Mouse (Mus musculus) limb, embryonic 10.5 days (tissue): Measurements from ENCODE around the gene Lingo3. TPM values are rescaled to one million over a fixed set of nuclear protein-coding genes. Genes with fewer than 3 reads are reported as not detected.
A peak's percentile ranks its signal among the peaks of the same experiment; 100 is the strongest.

Experiments
- DNase-seq: peaks from one replicate; pipeline ENCODE4 v3.0.0-alpha.2; 2017; ENCODE audit warnings: low spot score
- H3K27ac ChIP-seq: fragments of 300-500 bp; sonication (generic); 2 replicates; pipeline ENCODE4 v1.5.1; 2016; ENCODE audit warnings: mild to moderate bottlenecking
- H3K27me3 ChIP-seq: fragments of 300-500 bp; sonication (generic); 2 replicates; pipeline ENCODE4 v1.6.1; 2016; ENCODE audit warnings: low read depth, mild to moderate bottlenecking; ENCODE audit not compliant: poor library complexity, severe bottlenecking
- H3K36me3 ChIP-seq: fragments of 300-500 bp; sonication (generic); 2 replicates; pipeline ENCODE4 v1.6.1; 2016; ENCODE audit warnings: mild to moderate bottlenecking, moderate library complexity
- H3K4me1 ChIP-seq: fragments of 300-500 bp; sonication (generic); 2 replicates; pipeline ENCODE4 v1.6.1; 2016
- H3K4me3 ChIP-seq: fragments of 300-500 bp; sonication (generic); 2 replicates; pipeline ENCODE4 v1.5.1; 2016; ENCODE audit warnings: mild to moderate bottlenecking, moderate library complexity
- H3K9me3 ChIP-seq: fragments of 300-500 bp; sonication (generic); replicated peaks from 2 replicates; pipeline ENCODE4 v1.6.1; 2016; ENCODE audit warnings: mild to moderate bottlenecking
- WGBS: fragments of 180-500 bp; shearing (Covaris S2); methylation state at CpG from one replicate; pipeline ENCODE4 v1.1.7; 2016; 5-methylcytosine and 5-hydroxymethylcytosine counted together
- polyA plus RNA-seq: library from polyadenylated mRNA; unstranded; fragments of >200 nt; fragmentation: Nextera tagmentation; extraction: Ambion mirVana; gene quantifications from 2 replicates; pipeline ENCODE4 v1.2.1, GENCODE M21; 2016

Lingo3 gene
- polyA plus RNA-seq, 1 experiment from 2014 or later = 0.60 TPM

DNA sequence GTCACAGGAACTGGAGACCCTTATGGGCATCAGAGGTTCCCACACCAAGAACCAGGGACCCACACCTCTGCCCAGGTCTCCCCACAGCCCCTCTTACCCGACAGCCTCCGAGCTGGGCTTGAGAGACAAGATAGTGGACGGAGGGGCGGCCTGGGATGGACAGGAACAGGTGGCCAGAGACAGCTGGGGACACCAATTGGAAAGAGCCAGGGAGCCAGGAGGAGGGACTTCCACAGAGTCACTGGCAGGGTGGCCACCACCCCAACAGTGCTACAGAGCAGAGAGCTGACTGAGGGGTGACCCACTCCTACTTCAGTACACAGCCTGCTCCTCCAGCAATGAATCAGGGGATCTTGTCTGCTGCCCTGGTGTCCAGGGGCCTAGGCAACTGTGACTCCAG, 30.5 kb downstream of the Lingo3 start, which contains the start of gene Jsrp1:
Gene Jsrp1, minus strand, starts transcription at position 133 of the 400 bp plus-strand sequence.
- no peak for DNase-seq
- peaks cover 19% of the 10 kb centered on the region for H3K4me1 ChIP-seq
- H3K36me3 ChIP-seq = no peaks in the 10 kb centered on the region
- no peak within 1 kb of the TSS for H3K4me3 ChIP-seq
- no peaks in the 10 kb centered on the region for H3K9me3 ChIP-seq
- WGBS = 79% methylated on average over 4 of the region's 4 CpGs
- H3K27ac ChIP-seq = no peak within 1 kb of the TSS
- peaks cover 42% of the 10 kb centered on the region for H3K27me3 ChIP-seq

DNA sequence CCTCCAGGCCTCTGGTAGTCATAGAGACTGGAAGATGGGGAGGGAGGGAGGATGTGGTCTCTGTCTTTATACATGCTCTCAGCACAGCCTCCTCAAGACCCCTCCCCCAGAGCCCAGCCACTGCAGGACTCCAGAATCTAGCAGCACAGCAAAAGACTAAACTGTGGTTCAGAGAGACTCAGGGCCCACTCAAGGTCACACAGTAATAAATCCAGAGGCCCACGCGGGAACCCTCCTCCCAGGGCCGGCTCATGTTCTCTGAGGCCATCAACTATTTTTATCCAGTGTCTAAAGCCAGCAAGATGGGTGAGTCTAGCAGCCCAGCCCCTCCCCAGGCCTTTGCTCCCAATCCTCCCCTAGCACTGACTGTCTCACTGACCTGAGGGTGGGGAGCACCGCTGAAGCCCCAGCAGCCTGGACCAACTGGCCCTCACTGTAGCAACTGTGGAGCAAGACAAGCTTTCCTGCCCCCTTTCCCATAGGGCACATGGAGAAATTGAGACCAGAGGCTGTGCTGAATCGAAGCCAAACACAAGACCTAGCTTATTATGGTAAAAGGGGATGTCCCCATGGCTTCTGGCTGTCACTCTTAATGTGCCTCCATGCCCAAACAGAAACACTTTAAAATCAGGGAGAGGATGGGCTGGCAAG, 31.3 kb downstream of the Lingo3 start:
- 64% methylated on average over 5 of the region's 5 CpGs for WGBS
- DNase-seq = no peak
- H3K4me1 ChIP-seq = peaks cover 28% of the 10 kb centered on the region
- H3K27ac ChIP-seq = no peak overlapping the region
- H3K36me3 ChIP-seq = no peaks in the 10 kb centered on the region
- H3K4me3 ChIP-seq = no peak overlapping the region
- peaks cover 50% of the 10 kb centered on the region for H3K27me3 ChIP-seq
- no peaks in the 10 kb centered on the region for H3K9me3 ChIP-seq

DNA sequence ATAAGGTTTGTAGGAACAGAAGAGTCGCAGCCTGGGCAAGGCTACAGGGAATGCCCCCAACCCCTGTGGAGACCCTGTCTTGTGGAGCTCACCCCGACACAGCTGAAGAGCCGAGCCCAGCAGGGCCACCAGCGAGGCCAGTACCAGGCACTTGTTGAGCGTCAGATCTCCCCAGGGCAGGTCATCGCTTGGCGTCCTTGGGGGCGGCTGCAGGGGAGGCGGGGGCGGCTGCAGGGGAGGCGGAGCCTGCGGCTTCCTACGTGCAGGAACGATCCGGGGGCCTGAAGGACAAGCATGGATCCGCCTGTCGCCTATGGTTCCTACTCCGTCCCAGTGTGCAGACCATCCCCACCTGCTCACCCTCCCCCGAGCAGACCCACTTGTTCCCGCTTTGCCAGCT, 33.8 kb downstream of the Lingo3 start:
- WGBS = 4% methylated on average over 20 of the region's 20 CpGs
- Histone ChIP-seq H3K4me1 (peaks cover 52% of the 10 kb centered on the region), H3K27me3 (peaks cover 67% of the 10 kb centered on the region), H3K4me3 (peak overlapping the region; percentile 38), H3K36me3 (peaks cover 18% of the 10 kb centered on the region), H3K9me3 (no peaks in the 10 kb centered on the region), H3K27ac (peak overlapping the region; percentile 44; the same call in 1 of the 2 replicates)
- no peak for DNase-seq

DNA sequence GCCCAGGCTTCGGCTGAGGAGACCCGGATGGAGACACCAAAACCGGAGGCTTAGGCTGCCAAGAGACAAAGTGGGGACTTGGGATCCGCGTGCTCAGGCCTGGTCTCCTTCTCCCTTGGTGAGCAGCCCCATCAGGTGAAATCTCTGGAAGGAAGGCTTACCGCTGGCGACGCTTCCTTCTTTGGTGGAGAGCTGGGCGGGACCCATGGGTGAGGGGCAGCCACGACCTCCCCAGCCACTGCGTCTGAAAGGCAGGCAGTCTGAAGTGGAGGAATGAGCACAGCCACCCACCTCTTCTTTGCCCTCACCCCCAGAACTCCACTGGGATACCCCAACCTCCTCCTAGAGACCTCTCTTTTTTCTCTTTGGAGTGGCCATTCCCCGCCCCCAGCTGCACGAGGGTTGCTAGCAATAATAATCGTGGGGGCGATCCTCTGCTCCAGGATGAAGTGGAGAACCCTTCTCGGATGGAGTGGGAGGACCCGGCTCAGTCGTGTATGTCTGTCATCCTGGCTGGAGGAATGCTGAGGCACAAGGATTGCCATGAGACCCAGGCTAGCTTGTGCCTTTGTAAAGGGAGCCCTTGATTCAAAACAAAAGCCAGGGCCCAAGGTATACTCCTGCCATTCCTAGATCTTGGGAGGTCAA, 34.7 kb downstream of the Lingo3 start:
- H3K9me3 ChIP-seq = no peaks in the 10 kb centered on the region
- H3K27me3 ChIP-seq = peaks cover 67% of the 10 kb centered on the region
- DNase-seq = no peak
- H3K4me3 ChIP-seq = peak overlapping the region; percentile 71
- 9% methylated on average over 18 of the region's 18 CpGs for WGBS
- peaks cover 28% of the 10 kb centered on the region for H3K36me3 ChIP-seq
- H3K27ac ChIP-seq = peak overlapping the region; percentile 54
- peaks cover 60% of the 10 kb centered on the region for H3K4me1 ChIP-seq

DNA sequence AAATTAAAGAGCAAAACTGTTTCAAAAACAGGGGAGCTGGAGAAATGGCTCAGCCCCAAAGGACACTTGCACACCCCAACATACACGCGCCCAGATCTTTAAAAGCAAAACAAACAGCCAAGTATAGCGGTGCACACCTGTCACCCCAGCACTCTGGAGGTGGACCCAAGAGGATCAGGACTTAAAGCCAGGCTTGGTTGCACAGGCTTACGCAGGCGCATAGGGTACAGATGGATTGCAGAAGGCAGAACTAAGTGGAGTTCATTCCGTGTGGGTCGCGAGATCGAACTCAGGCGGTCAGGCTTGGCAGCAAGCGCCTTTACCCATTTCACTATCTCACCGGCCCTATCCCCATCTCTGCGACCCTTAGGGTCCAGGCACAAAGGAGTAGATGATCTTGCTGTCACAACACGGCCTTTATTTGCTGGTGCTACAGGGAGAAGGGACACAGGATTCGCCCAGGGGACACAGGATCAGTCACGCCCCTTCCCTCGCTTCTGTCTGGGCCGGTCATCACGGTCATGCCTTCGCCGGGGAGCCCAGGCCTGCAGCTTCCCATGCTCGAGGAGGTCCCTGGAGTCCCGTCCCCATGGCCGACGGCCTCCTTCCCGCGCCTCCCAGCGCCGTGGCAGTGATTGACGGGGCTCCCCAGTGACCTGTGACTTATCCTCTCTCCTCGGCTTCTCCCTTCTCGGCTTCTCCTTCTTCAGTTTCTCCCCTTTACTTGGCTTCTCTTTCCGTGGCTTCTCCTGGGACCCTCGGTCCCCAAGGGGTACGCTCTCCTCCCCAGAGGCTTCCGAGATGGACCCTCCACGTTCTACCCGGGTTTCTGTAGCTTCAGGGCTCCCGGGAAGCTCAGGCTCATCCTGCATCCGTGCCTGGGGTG, 35.5 kb downstream of the Lingo3 start:
- DNase-seq = peak; percentile 58
- WGBS = 17% methylated on average over 40 of the region's 40 CpGs

DNA sequence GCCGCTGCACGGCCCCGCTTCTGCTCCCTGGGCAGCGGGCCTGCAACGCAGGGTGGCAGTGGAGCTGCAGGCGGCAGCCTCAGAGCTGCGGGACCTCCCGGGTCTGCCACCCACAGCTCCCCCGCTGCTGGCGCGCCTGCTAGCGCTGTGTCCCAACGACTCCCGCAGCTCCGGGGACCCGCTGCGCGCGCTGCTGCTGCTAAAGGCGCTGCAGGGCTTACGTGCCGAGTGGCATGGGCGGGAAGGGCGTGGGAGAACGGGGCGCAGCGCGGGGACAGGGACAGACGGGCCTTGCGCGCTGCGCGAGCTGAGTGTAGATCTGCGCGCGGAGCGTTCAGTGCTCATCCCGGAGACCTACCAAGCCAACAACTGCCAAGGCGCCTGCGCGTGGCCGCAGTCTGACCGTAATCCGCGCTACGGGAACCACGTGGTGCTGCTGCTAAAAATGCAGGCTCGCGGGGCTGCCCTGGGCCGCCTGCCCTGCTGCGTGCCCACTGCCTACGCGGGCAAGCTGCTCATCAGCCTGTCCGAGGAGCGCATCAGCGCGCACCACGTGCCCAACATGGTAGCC, 36.7 kb downstream of the Lingo3 start:
- DNase-seq = peak; percentile 79
- H3K9me3 ChIP-seq = no peaks in the 10 kb centered on the region
- H3K27me3 ChIP-seq = peaks cover 62% of the 10 kb centered on the region
- peaks cover 61% of the 10 kb centered on the region for H3K4me1 ChIP-seq
- peak overlapping the region; percentile 71 for H3K4me3 ChIP-seq
- WGBS = under 1% methylated on average over 58 of the region's 58 CpGs
- peak overlapping the region; percentile 84 for H3K27ac ChIP-seq
- H3K36me3 ChIP-seq = peaks cover 48% of the 10 kb centered on the region

More for the DNA sequence above, 35.5 kb downstream of the Lingo3 start:
- H3K4me3 ChIP-seq = peak overlapping the region; percentile 71
- no peaks in the 10 kb centered on the region for H3K9me3 ChIP-seq
- peaks cover 64% of the 10 kb centered on the region for H3K27me3 ChIP-seq
- peaks cover 61% of the 10 kb centered on the region for H3K4me1 ChIP-seq
- peaks cover 36% of the 10 kb centered on the region for H3K36me3 ChIP-seq
- peak overlapping the region; percentile 54 for H3K27ac ChIP-seq

DNA sequence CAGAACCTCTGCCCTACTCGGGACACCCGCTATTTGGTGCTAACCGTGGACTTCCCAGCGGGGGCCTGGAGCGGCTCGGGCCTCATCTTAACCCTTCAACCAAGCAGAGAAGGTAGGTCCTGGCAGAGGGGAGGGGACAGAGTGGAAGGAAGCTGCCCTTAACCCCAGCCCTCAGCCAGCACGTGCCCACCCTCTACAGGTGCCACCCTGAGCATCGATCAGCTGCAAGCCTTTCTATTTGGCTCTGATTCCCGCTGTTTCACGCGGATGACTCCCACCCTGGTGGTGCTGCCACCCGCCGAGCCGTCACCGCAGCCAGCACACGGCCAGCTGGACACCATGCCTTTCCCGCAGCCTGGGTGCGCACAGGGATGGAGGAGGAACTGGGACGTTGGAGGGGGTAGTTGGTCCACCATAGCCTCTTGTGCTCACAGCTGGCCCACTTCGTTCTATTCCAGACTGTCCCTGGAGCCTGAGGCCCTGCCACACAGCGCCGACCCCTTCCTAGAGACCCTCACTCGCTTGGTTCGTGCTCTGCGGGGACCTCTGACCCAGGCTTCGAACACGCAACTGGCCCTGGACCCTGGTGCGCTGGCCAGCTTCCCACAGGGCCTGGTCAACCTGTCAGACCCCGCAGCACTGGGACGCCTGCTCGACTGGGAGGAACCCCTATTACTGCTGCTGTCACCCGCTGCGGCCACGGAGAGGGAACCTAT, 37.3 kb downstream of the Lingo3 start:
- WGBS = 39% methylated on average over 34 of the region's 34 CpGs
- Histone ChIP-seq H3K27ac (peak overlapping the region; percentile 84), H3K4me3 (peak overlapping the region; percentile 71), H3K9me3 (no peaks in the 10 kb centered on the region), H3K4me1 (peaks cover 61% of the 10 kb centered on the region), H3K36me3 (peaks cover 54% of the 10 kb centered on the region), H3K27me3 (peaks cover 57% of the 10 kb centered on the region)
- DNase-seq = no peak

DNA sequence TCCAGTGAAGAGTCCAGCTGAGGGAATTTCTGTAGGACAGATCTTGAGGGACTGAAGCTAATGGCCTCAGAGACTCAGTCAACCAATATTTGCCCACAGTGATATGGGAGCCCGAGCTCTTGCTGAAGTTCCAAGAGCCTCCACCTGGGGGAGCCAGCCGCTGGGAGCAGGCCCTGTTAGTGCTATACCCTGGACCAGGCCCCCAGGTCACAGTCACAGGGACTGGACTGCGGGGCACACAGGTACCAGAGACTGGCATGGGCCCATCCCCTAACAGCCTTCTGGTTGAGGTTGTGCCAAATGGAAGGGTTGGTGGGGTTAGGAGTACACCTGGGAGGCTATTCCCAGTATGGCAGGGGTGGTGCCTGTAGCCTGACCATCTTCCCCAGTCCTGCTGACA, 37.9 kb downstream of the Lingo3 start:
- Histone ChIP-seq H3K9me3 (no peaks in the 10 kb centered on the region), H3K27ac (no peak overlapping the region), H3K4me1 (peaks cover 61% of the 10 kb centered on the region), H3K4me3 (peak overlapping the region; percentile 8; the same call in 1 of the 2 replicates), H3K36me3 (peaks cover 60% of the 10 kb centered on the region), H3K27me3 (peaks cover 51% of the 10 kb centered on the region)
- peak; percentile 85 for DNase-seq
- WGBS = 17% methylated on average over 3 of the region's 3 CpGs

DNA sequence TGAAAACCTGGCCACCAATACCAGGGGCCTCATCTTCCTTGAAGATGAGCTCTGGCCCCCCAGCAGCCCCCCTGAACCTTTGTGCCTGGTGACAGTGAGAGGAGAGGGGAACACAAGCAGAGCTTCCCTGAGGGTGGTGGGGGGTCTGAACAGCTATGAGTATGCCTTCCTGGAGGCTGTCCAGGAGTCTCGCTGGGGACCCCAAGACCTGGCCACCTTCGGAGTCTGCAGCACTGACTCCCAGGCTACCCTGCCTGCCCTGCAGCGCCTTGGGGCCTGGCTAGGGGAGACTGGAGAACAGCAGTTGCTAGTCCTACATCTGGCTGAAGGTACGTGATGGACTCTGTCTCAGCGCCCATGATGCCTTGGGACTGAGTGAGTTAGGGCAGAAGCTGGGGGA, 38.5 kb downstream of the Lingo3 start:
- peaks cover 45% of the 10 kb centered on the region for H3K27me3 ChIP-seq
- WGBS = 84% methylated on average over 5 of the region's 5 CpGs
- no peak overlapping the region for H3K27ac ChIP-seq
- H3K36me3 ChIP-seq = peaks cover 66% of the 10 kb centered on the region
- DNase-seq = no peak
- H3K4me1 ChIP-seq = peaks cover 61% of the 10 kb centered on the region
- H3K4me3 ChIP-seq = 0 out of 2 replicates have a peak overlapping the region, but pooled peaks have one; percentile 3
- H3K9me3 ChIP-seq = no peaks in the 10 kb centered on the region

DNA sequence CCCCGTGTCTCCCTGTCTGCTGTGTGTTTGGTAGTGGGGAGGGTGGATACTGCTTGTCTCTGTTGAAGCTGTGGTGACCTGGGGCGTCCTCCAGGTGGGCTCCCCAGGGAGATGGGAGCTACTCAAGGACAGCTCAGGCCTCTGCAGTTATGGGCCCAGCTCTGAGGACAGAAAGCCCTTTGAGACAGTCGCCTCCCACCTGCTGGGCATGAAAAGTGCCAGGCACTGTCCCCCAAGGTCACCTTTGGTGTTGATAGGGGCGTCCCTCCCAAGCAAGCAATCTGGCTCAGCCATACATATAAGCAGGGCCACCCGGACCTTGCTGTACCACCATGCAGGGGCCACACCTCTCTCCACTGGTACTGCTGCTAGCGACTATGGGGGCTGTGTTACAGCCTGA, 38.9 kb downstream of the Lingo3 start, which contains the start of gene Amh:
Gene Amh, plus strand, starts transcription at position 328 of the 400 bp plus-strand sequence.
- H3K36me3 ChIP-seq = peaks cover 70% of the 10 kb centered on the region
- peaks cover 61% of the 10 kb centered on the region for H3K4me1 ChIP-seq
- peaks cover 41% of the 10 kb centered on the region for H3K27me3 ChIP-seq
- no peak within 1 kb of the TSS for H3K27ac ChIP-seq
- DNase-seq = no peak
- peak within 1 kb of the TSS; percentile 8; the same call in 1 of the 2 replicates for H3K4me3 ChIP-seq
- 76% methylated on average over 6 of the region's 6 CpGs for WGBS
- no peaks in the 10 kb centered on the region for H3K9me3 ChIP-seq

DNA sequence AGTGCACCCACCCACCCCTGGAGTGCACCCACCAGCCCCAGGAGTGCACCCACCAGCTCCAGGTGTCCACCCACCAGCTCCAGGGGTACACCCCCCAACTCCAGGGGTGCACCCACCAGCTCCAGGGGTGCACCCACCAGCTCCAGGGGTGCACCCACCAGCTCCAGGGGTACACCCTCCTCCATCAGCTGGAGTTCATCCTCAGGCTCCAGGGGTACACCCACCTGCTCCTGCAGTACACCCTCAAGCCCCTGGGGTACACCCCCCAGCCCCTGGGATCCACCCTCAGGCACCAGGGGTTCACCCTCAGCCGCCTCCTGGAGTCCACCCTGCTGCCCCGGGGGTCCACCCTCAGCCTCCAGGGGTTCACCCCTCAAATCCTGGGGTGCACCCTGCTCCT, 39.5 kb downstream of the Lingo3 start:
- Histone ChIP-seq H3K4me3 (no peak overlapping the region), H3K36me3 (peaks cover 74% of the 10 kb centered on the region)

DNA sequence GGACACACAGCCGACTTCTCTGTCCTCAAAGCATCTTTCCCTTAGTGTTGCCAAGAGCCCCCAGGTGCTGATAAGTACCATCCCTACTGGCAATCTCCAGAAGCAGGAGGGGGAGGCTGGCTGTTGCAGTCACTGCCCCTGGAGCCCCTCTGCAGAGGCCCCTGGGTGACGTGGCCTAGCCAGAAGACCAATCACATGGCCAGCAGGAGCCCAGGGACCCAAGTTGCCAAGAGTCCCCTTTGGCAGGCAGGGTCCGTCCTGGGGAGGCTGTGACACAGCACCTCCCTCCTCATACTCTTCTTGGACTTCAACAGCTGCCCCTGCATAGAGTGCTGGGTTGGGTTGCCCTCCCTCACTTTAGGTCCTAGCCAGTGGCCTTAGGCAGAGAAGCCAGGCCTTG, 40.8 kb downstream of the Lingo3 start:
- Histone ChIP-seq H3K27me3 (peaks cover 22% of the 10 kb centered on the region), H3K4me3 (0 out of 2 replicates have a peak overlapping the region, but pooled peaks have one; percentile 7), H3K27ac (no peak overlapping the region), H3K9me3 (no peaks in the 10 kb centered on the region), H3K36me3 (peaks cover 74% of the 10 kb centered on the region), H3K4me1 (peaks cover 52% of the 10 kb centered on the region)
- WGBS = 83% methylated on average over 3 of the region's 3 CpGs
- DNase-seq = no peak

More for the DNA sequence above, 39.5 kb downstream of the Lingo3 start:
- Histone ChIP-seq H3K4me1 (peaks cover 63% of the 10 kb centered on the region), H3K27me3 (peaks cover 36% of the 10 kb centered on the region), H3K9me3 (no peaks in the 10 kb centered on the region), H3K27ac (no peak overlapping the region)
- no peak for DNase-seq
- 100% methylated on average over 2 of the region's 2 CpGs for WGBS
